Mouse (Mus musculus) bone marrow macrophage, adult 2 months (primary cell): ENCODE measurements around the gene Tmem165.

Experiments used
- CTCF ChIP-seq: IDR thresholded peaks from 2 replicates; pipeline ENCODE4 v1.5.1; 2012; ENCODE audit warnings: low read depth, mild to moderate bottlenecking, low read length, moderate library complexity
- POLR2A ChIP-seq: IDR thresholded peaks from 2 replicates; pipeline ENCODE4 v1.6.1; 2012; ENCODE audit warnings: mild to moderate bottlenecking, low read depth, low read length, borderline replicate concordance

DNA sequence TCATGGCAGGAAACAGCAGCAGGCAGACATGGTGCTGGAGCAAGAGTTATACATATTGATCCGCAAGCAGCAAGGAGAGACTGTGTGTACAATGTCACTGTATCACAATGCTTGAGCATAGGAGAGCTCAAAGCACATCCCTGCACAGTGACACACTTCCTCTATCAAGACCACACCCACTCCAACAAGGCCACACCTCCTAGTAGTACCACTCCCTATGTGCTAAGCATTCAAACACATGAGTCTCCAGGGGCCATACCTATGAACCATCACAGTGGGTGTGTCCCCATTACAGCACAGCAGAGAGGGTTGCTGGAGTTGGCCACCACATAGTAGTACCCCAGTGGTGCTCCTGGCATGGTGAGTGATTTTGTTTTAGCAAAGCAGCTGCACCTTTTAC, 37.3 kb upstream of the Tmem165 start:
- TF ChIP-seq CTCF (no peak), POLR2A (no peak)
